Mouse (Mus musculus): Measurements from ENCODE around the gene A2ml1. TPM values are rescaled to one million over a fixed set of nuclear protein-coding genes. Genes with fewer than 3 reads are reported as not detected.

The A2ml1 gene
- total RNA-seq, 2 experiments from 2014 or later, result 7.2 to 12.3 TPM

Other genes with a start within 250 kb of the A2ml1 start
- 10 to 100 TPM; 19.2 to 21.4 TPM for gene Tulp3, start 225.8 kb downstream of the A2ml1 start, total RNA-seq (2021)
- gene Rhno1, start 218.7 kb downstream of the A2ml1 start, total RNA-seq (2021), result 10 to 100 TPM; 21.5 to 23.4 TPM
- gene Foxm1, start 218.6 kb downstream of the A2ml1 start, total RNA-seq (2021), result 1 to 10 TPM in 1 of 2 experiments, under 1 TPM in 1; 0.84 to 1.3 TPM
- gene Tex52, start 206.2 kb downstream of the A2ml1 start, total RNA-seq (2021), result 1 to 10 TPM; 1.9 to 2.7 TPM
- gene Gm44596, start 206.1 kb downstream of the A2ml1 start, total RNA-seq (2021), result not detected
- 10 to 100 TPM; 14.6 to 16.4 TPM for gene Nrip2, start 182.3 kb downstream of the A2ml1 start, total RNA-seq (2021)
- gene Itfg2, start 156.7 kb downstream of the A2ml1 start, total RNA-seq (2021), result 10 to 100 TPM; 21.1 to 26.3 TPM
- 100 to 1,000 TPM; 123 to 132 TPM for gene Fkbp4, start 142.9 kb downstream of the A2ml1 start, total RNA-seq (2021)
- not detected for gene Pzp, start 54.9 kb downstream of the A2ml1 start, total RNA-seq (2021)
- gene Klrb1a, start 41.9 kb upstream of the A2ml1 start, total RNA-seq (2021), result not detected
- not detected for gene Clec2h, start 80.8 kb upstream of the A2ml1 start, total RNA-seq (2021)
- not detected for gene Klrb1, start 141.5 kb upstream of the A2ml1 start, total RNA-seq (2021)
- gene Klrb1c, start 207.6 kb upstream of the A2ml1 start, total RNA-seq (2021), result not detected
- not detected for gene Gm44511, start 244.7 kb upstream of the A2ml1 start, total RNA-seq (2021)
- not detected for gene Klrb1b, start 244.7 kb upstream of the A2ml1 start, total RNA-seq (2021)